Mouse (Mus musculus) lung, postnatal 36 days (tissue): ENCODE data around the gene Nkap.
"Not testable (repeated sequence)": the region's sequence is repeated elsewhere in the genome, so short reads cannot be mapped to it uniquely, and the experiment has no call there.

Experiments used
- DNase-seq: peaks from one replicate; pipeline ENCODE4 v3.0.0; 2022; ENCODE audit warnings: mixed read lengths

Gene Nkap

GRCm38 (mm10) chrX:37126671-37127358 lies at the start of gene Nkap:
TSS of gene Nkap (plus strand) at chrX:37126795.
- DNase-seq, result peak; percentile 77

- not testable (repeated sequence) for DNase-seq
These were observed 46.2 kb upstream of the Nkap start for GRCm38 (mm10) chrX:37080345-37080744.

GRCm38 (mm10) chrX:37081194-37081593 lies 45.4 kb upstream of the Nkap start:
- DNase-seq, result no peak

DNA sequence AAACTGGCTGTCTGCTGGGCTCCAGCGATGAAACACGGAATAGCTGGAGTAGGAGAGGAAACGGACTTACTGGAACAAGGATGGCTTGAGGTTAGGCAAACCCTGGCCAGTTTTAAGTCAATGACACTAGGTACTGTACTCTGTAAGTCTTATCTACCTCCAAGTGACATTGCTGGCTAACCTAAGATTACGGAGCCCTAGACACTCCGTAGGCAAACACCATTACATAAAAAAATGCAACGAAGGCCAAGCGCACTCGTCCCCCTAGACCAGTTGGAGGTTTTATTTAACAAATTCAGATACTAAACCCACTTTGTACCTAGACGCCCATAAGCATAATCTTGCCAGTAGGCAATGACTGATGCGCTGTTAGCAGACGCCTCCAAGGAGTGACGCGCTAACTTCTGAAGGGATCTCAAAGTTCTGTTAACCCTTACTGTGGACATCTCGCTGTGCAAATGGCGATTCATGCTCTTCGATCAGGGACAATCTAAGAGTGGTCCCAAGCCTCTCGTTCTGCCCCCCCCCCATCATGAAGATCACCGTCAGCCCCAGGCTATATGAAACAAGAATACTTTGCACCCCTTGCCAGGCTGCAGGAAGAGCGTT lies 42.2 kb upstream of the Nkap start:
- no peak for DNase-seq

GRCm38 (mm10) chrX:37084927-37085660 lies 41.5 kb upstream of the Nkap start, which contains the start of gene Rpl39:
TSS of gene Rpl39 (minus strand) at chrX:37085402.
- peak; percentile 93 for DNase-seq

DNA sequence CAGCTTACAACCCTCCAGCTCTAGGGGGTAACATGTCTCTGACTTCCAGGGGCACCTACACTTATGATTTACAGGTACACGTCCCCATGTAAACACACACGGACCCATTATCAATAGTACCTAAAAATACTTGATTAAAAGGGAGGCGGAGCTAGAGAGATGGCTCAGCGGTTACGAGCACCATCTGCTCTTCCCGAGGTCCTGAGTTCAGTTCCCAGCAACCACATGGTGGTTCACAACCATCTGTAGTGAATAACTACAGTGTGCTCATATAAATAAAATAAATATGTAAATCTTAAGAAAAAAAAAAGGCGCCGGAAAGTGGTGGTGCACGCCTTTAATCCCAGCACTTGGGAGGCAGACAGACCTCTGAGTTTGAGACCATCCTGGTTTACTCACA lies 40.9 kb upstream of the Nkap start:
- no peak for DNase-seq

DNA sequence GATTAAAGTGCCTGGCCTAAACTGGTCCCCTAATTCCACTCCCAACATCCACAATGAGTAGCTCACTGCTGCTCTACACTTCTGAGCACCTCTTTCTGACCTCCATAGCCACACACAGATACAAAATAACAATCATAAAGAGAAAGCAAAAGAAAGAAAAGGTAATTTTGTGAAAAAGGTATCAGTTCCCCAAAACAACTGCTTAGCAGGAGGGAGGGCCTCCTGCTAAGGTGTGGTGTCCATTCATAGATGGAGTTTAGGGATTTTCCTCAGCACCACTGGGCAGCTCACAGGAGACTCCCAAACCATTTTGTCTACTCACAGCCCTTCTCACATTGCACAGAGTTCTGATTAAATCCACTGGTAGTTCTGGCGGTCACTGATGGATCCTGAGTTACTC lies 37.8 kb upstream of the Nkap start:
- no peak for DNase-seq

DNA sequence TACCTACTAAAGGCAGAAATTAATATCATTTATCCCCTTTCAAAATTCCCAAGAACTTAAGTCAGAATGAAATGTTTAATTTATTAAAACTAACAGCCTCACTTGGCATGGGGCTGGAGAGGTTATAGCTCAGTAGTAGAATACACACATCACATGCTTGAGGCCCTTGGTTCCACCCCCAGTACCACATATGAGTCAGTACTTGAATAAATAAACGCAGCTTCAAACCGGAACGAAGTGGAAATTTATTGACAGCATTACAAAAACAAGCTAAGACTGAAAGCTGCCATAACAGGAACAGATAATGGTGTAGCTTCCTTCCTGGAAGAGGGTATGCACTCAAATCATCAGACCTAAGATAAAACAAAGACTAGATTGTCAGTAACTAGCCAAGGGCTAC lies 35.1 kb upstream of the Nkap start:
- DNase-seq, result no peak

DNA sequence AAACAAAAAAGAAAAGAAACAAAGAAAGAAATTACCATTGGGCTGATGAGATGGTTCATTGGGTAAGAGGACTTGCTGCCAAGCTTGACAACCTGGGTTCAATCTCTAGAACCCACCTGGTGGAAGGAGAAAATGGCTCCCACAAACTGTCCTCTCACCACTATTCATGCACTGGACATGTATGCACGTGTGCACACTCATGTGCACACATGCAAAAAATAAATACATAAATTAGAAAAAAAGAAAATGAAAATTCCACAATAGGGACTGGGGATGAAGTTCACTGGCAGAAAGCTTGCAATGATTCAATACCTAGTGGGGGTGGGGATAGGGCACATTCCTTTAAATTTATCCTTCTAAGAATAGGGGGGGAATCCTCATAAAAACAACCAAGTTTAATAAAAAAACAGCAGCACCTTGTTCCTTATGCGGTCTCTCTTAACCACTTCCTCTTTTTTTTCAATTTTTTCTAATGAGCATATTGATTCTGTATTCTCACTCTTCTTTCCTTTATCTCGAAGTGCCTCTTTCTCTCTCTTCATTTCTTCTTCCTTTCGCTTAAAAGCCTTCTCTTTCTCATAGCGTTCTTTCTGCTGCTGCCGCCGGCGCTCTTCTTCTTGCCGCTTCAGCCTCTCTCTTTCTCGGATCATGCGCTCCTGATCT lies 31.4 kb upstream of the Nkap start:
- DNase-seq, result no peak

DNA sequence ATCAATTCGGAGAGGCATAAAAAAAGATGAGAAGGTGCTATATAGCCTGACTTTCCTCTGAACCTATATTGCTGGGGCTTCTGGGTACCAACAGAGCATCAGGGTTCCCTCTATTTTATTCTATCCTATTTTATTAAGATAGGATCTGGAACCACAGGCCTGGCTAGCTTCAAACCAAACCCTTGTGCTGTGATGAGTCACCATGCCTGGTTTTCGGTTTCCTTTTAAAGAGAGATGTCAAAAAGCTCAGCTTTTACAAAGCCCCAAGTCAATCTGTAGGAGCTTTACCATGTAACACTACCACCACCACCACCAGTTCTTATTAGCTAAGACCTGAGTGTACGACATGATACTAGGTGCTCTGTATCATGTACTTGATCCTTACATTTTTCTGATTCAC lies 27.9 kb upstream of the Nkap start:
- no peak for DNase-seq

GRCm38 (mm10) chrX:37103826-37104225 lies 22.8 kb upstream of the Nkap start:
- no peak for DNase-seq

GRCm38 (mm10) chrX:37109526-37110192 lies 16.9 kb upstream of the Nkap start:
- no peak for DNase-seq

- peak; percentile 97 for DNase-seq
These were observed 16.3 kb upstream of the Nkap start, which contains the start of gene Upf3b for GRCm38 (mm10) chrX:37110193-37110880. TSS of gene Upf3b (minus strand) at chrX:37110322.

DNA sequence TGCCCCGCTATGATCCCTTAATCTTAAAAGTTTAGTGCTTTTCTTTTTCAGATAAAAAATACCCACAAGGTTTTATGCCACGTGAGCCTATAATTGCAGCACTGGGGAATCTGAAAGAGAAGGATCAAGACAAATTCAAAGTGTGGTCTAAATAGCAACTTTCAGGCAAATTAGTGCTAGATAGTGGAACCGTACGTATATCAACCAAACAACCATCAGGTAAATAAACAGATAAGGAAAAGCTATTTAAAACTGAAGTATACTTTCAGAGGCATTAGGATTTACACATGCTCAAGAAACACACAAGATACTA lies 15.8 kb upstream of the Nkap start:
- no peak for DNase-seq

DNA sequence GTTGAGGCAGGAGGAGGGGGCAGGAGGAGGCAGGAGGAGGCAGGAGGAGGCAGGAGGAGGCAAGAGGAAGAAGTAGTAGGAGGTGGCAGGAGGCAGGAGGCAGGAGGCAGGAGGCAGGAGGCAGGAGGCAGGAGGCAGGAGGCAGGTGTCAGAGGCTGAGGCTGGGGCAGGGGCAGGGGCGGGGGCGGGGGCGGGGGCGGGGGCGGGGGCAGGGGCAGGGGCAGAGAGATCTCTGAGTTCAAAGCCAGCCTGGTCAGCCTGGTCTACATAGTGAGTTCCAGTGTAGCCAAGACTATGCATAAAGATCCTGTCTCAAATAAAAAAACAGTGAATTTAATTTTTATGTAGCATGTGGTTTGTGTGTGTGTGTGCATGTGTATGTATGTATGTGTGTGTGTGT lies 9.5 kb upstream of the Nkap start:
- DNase-seq, result no peak

GRCm38 (mm10) chrX:37119585-37119984 lies 7.0 kb upstream of the Nkap start:
- no peak for DNase-seq

DNA sequence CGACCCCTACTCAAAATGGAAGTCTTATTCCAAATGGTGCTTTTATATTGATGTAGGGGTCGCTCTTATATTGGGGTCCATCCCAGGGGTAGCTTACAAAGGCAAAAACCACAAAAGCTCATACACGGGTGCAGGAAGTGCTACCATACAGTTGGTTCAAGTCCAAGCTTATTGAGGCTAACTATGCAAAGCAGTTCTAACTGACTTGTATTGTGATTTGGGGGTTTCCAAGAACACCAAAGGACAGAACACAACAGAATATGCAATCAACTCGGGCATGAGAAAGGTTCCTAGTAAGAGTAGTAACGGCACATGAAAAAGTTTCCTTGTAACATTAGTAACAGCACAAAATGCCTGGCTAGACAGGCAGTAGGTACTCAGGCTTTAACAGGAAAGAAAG lies 6.4 kb upstream of the Nkap start:
- DNase-seq, result no peak

DNA sequence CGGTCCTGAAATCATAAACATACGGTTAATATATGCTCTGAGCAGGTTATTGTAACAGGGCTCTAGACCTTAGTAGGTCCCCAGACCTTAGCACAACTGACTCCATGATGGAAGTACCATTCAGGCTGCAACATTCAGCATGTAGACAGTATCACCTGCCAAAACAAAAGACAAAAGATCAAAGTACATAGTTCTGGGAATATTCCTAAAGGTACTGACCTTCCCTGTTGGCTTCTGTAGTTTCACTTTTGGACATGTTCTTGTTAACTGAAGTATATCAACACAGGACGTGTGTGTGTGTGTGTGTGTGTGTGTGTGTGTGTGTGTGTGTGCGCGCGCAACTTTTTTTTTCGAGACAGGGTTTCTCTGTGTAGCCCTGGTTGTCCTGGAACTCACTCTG lies 1.1 kb upstream of the Nkap start:
- no peak for DNase-seq

DNA sequence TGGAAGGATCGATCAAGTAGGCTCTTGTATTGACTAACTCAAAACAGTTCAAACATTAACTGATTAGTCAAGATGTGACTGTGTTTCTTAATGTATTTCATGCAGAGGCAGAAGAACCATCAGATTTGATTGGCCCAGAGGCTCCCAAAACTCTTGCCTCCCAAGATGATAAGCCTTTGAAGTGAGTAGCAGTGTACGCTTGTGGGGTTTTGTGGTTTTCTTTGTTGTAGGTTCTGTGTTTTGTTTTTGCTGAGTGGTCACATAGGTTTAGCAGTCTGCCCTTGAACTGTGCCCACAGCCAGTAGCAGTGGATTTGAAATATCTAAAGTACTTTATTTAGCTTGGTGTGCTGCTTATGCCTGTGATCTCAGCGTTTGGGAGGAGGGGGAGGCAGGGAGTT lies 15.1 kb downstream of the Nkap start:
- DNase-seq, result no peak

DNA sequence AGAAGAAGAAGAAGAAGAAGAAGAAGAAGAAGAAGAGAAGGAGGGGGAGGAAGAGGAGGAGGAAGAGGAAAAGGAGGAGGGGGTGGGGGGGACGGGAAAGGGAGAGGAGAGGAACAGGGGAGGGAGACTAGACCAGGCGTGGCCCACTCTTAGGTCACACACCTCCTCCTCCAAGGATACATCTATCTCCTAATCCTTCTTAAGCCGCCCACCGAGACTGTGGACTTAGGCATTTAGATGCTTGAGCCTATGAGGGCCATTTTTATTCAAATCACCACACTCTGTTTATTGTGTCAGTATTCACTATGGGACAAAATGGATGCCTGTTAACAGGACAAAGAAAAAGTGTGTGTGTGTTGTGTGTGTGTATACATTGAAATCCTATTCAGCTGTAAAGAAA lies 17.9 kb downstream of the Nkap start:
- not testable (repeated sequence) for DNase-seq

DNA sequence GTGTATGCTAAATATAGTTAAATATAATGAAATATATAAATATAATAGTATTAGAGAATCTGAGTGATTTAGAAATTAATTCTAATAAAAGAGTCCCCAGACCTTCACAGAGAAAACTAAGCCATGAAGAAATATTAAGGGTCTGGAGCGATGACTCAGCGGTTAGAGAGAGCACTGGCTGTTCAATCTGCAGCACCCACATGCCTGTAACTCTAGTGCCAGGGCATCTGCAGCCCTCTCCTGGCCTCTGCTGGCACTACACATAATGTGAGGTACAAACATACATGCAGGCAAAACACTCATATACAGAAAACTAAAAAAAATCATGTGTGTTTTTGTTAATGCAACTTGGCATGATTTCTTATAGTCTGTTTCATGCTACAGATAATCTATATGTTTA lies 18.4 kb downstream of the Nkap start:
- peak; percentile 15 for DNase-seq

GRCm38 (mm10) chrX:37157839-37158238 lies 31.2 kb downstream of the Nkap start:
- no peak for DNase-seq
